In genomic region chr19:57193958-57194357, GRCm38 (mm10) we compare ENCODE assay signal across 8 mouse cellular contexts.
DNase-seq lines count a peak whose midpoint lies in the region; ATAC-seq and TF ChIP-seq lines count a peak whose summit lies in the region.

No protein-coding gene starts in this region.

- no peak for TF ChIP-seq POLR2A in liver, adult 2 months (IDR thresholded peaks at IDR 0.05; ENCODE audit: extremely low read depth, insufficient read depth, low read length)

- no peak overlapping the region for H3K4me3 ChIP-seq in liver, adult 2 months (ENCODE audit: insufficient read depth, low read depth, low read length)
- H3K4me3 ChIP-seq in liver, embryonic 12.5 days: no peak overlapping the region

- no peak for DNase-seq in liver, adult 2 months (ENCODE audit: extremely low read depth, low read depth, low spot score)
- DNase-seq in brain, adult 2 months (ENCODE audit: low read depth, low spot score): peak; percentile 90
- peak; percentile 48 for DNase-seq in embryo, embryonic 9.5 days (ENCODE audit: extremely low spot score)
- peak; percentile 67 to 75 for DNase-seq in kidney, postnatal 4 days
- no peak for DNase-seq in frontal cortex, postnatal 14 days (ENCODE audit: low spot score in 2 of 2)
- no peak for DNase-seq in layer of hippocampus, postnatal 36 days
- no peak for DNase-seq in yolk sac, embryonic 10.5 days (ENCODE audit: low spot score)

- H3K4me2 ChIP-seq in liver, embryonic 12.5 days: no peak overlapping the region

- H3K9ac ChIP-seq in liver, adult 2 months (ENCODE audit: low read depth, low read length): no peak overlapping the region
- no peak overlapping the region for H3K9ac ChIP-seq in liver, embryonic 12.5 days

- peaks cover 10% of the 10 kb centered on the region; the same call in 1 of the 2 replicates for H3K4me1 ChIP-seq in liver, adult 2 months (ENCODE audit: control insufficient read depth, insufficient read depth, low read length)
- peaks cover 7% of the 10 kb centered on the region; the same call in 1 of the 2 replicates for H3K4me1 ChIP-seq in liver, embryonic 12.5 days

- H3K79me2 ChIP-seq in liver, adult 2 months (ENCODE audit: control insufficient read depth, insufficient read depth, low read length): no peaks in the 10 kb centered on the region; the same call in 1 of the 2 replicates

- no peak for ATAC-seq in liver, embryonic 12.5 days

- TF ChIP-seq CTCF in liver, adult 2 months (IDR thresholded peaks at IDR 0.05; ENCODE audit: low read depth, low read length): peak; percentile 50; the same call in 1 of the 2 replicates

- H3K27ac ChIP-seq in liver, adult 2 months (replicated peaks; ENCODE audit: insufficient read depth, low read depth, low read length): no peak overlapping the region
- H3K27ac ChIP-seq in liver, embryonic 12.5 days: no peak overlapping the region

- H3K36me3 ChIP-seq in liver, adult 2 months (ENCODE audit: control insufficient read depth, insufficient read depth, low read length): no peaks in the 10 kb centered on the region
- H3K36me3 ChIP-seq in liver, embryonic 12.5 days: no peaks in the 10 kb centered on the region

- WGBS in liver, adult 2 months: 84% methylated on average over 6 of the region's 6 CpGs
- 64% methylated on average over 6 of the region's 6 CpGs for WGBS in liver, embryonic 12.5 days (ENCODE audit: insufficient replicate concordance)

- no peaks in the 10 kb centered on the region for H3K9me3 ChIP-seq in liver, embryonic 12.5 days (replicated peaks)

- H3K27me3 ChIP-seq in liver, adult 2 months (ENCODE audit: control insufficient read depth, insufficient read depth, low read length): no peaks in the 10 kb centered on the region
- peaks cover 45% of the 10 kb centered on the region for H3K27me3 ChIP-seq in liver, embryonic 12.5 days (replicated peaks)

Comparison
In these comparisons a context has a peak if more than half of its experiments do, and no peak if none do; other contexts are left out.
1. DNase-seq: peak in brain, adult 2 months (single experiment), embryo, embryonic 9.5 days (single experiment) and kidney, postnatal 4 days (2 of 2); none in liver, adult 2 months (single experiment), frontal cortex, postnatal 14 days (0 of 2), layer of hippocampus, postnatal 36 days (0 of 2) and yolk sac, embryonic 10.5 days (single experiment).